Mouse (Mus musculus): ENCODE data around the gene Exosc7.

The Exosc7 gene

GRCm38 (mm10) chr9:123138891-123139474 is 26.0 kb downstream of the Exosc7 start:
- DNase-seq: no peak

- no peak for DNase-seq
These were observed 27.0 kb downstream of the Exosc7 start for GRCm38 (mm10) chr9:123139887-123140614.

- DNase-seq: no peak
These were observed 35.4 kb downstream of the Exosc7 start for GRCm38 (mm10) chr9:123148430-123148829.

- DNase-seq: peak in 1 of 2 experiments; percentile 25
These were observed 37.4 kb downstream of the Exosc7 start, which contains the start of gene Clec3b for GRCm38 (mm10) chr9:123150241-123151020. Gene Clec3b (plus strand): TSS chr9:123150946.

GRCm38 (mm10) chr9:123151561-123151960 is 38.5 kb downstream of the Exosc7 start:
- no peak for DNase-seq

GRCm38 (mm10) chr9:123152026-123152425 is 39.0 kb downstream of the Exosc7 start:
- DNase-seq: no peak

- DNase-seq: no peak
These were observed 40.1 kb downstream of the Exosc7 start for GRCm38 (mm10) chr9:123153121-123153520.

- DNase-seq: peak; percentile 20 to 42
These were observed 43.9 kb downstream of the Exosc7 start for GRCm38 (mm10) chr9:123156910-123157361.

GRCm38 (mm10) chr9:123157699-123158098 is 44.7 kb downstream of the Exosc7 start:
- DNase-seq: no peak

GRCm38 (mm10) chr9:123158125-123158836 is 45.3 kb downstream of the Exosc7 start:
- DNase-seq: peak; percentile 28 to 59

GRCm38 (mm10) chr9:123159330-123159729 is 46.3 kb downstream of the Exosc7 start:
- peak; percentile 22 to 48 for DNase-seq

- DNase-seq: no peak
These were observed 48.8 kb downstream of the Exosc7 start for GRCm38 (mm10) chr9:123161792-123162191.

- DNase-seq: no peak
These were observed 50.1 kb downstream of the Exosc7 start for GRCm38 (mm10) chr9:123162985-123163694.

GRCm38 (mm10) chr9:123165781-123166443 is 52.9 kb downstream of the Exosc7 start:
- no peak for DNase-seq

- no peak for DNase-seq
These were observed 60.7 kb downstream of the Exosc7 start for GRCm38 (mm10) chr9:123173760-123174159.

- no peak for DNase-seq
These were observed 61.3 kb downstream of the Exosc7 start for GRCm38 (mm10) chr9:123174356-123174755.

GRCm38 (mm10) chr9:123177380-123178048 is 64.5 kb downstream of the Exosc7 start:
- no peak for DNase-seq

- no peak for DNase-seq
These were observed 67.0 kb downstream of the Exosc7 start for GRCm38 (mm10) chr9:123180003-123180402.

GRCm38 (mm10) chr9:123183226-123183625 is 70.2 kb downstream of the Exosc7 start:
- DNase-seq: no peak

GRCm38 (mm10) chr9:123185546-123185945 is 72.5 kb downstream of the Exosc7 start:
- no peak for DNase-seq

Data from cerebellum, postnatal 25 days (tissue).